In genomic region chr10:125845014-125845514, GRCm38 (mm10) we compare ENCODE assay signal across 9 mouse cellular contexts.
A peak's percentile ranks its signal among the peaks of the same experiment; 100 is the strongest.
DNase-seq lines count a peak whose midpoint lies in the region; ATAC-seq lines count a peak whose summit lies in the region.
"Had no signal": no experiment of that assay in that cellular context is flagged by ENCODE, and none has a peak within 500 bp of the region (broad histone marks: within the 10 kb centered on the region; RNA-seq: fewer than 3 reads in every experiment).

No protein-coding gene starts in this region.

- H3K9me3 ChIP-seq in kidney, embryonic 14.5 days (ENCODE audit: control insufficient read depth, low read length), result no peaks in the 10 kb centered on the region
- H3K9me3 ChIP-seq in forebrain, embryonic 14.5 days (replicated peaks; ENCODE audit: control insufficient read depth, low read length), result no peaks in the 10 kb centered on the region
- no peaks in the 10 kb centered on the region for H3K9me3 ChIP-seq in limb, embryonic 13.5 days
- no peaks in the 10 kb centered on the region for H3K9me3 ChIP-seq in stomach, embryonic 14.5 days (ENCODE audit: control insufficient read depth, low read depth, low read length)

- peak overlapping the region; percentile 47; the same call in 1 of the 2 replicates for H3K27ac ChIP-seq in kidney, embryonic 14.5 days (ENCODE audit: low read depth, low read length)
- H3K27ac ChIP-seq in forebrain, embryonic 14.5 days (ENCODE audit: low read depth, low read length), result no peak overlapping the region
- no peak overlapping the region; the same call in 1 of the 2 replicates for H3K27ac ChIP-seq in limb, embryonic 13.5 days
- H3K27ac ChIP-seq in stomach, embryonic 14.5 days (ENCODE audit: low read length), result no peak overlapping the region

- H3K27me3 ChIP-seq in kidney, embryonic 14.5 days (ENCODE audit: control insufficient read depth, insufficient read depth, low read length), result no peaks in the 10 kb centered on the region
- 0 out of 2 replicates have a peak, but pooled peaks cover 5% of the 10 kb centered on the region for H3K27me3 ChIP-seq in forebrain, embryonic 14.5 days (replicated peaks; ENCODE audit: control insufficient read depth, insufficient read depth, low read length)
- H3K27me3 ChIP-seq in limb, embryonic 13.5 days, result no peaks in the 10 kb centered on the region
- no peaks in the 10 kb centered on the region for H3K27me3 ChIP-seq in stomach, embryonic 14.5 days (ENCODE audit: control insufficient read depth, insufficient read depth, low read length)

- peak overlapping the region; percentile 18; the same call in 1 of the 2 replicates for H3K4me3 ChIP-seq in kidney, embryonic 14.5 days (ENCODE audit: low read length)
- peak overlapping the region; percentile 10; the same call in 1 of the 2 replicates for H3K4me3 ChIP-seq in forebrain, embryonic 14.5 days (ENCODE audit: low read depth, low read length)
- H3K4me3 ChIP-seq in limb, embryonic 13.5 days, result peak overlapping the region; percentile 26
- no peak overlapping the region for H3K4me3 ChIP-seq in stomach, embryonic 14.5 days (ENCODE audit: low read depth, low read length)

- peak overlapping the region; percentile 44 for H3K4me2 ChIP-seq in kidney, embryonic 14.5 days (replicated peaks; ENCODE audit: low read depth, low read length)
- H3K4me2 ChIP-seq in forebrain, embryonic 14.5 days (ENCODE audit: low read length), result peak overlapping the region; percentile 39
- peak overlapping the region; percentile 63 for H3K4me2 ChIP-seq in limb, embryonic 13.5 days (replicated peaks)
- peak overlapping the region; percentile 25 for H3K4me2 ChIP-seq in stomach, embryonic 14.5 days (replicated peaks; ENCODE audit: low read depth, low read length)

- peak overlapping the region; percentile 28; the same call in 1 of the 2 replicates for H3K9ac ChIP-seq in kidney, embryonic 14.5 days (ENCODE audit: low read depth, low read length)
- H3K9ac ChIP-seq in forebrain, embryonic 14.5 days (ENCODE audit: low read length), result peak overlapping the region; percentile 17; the same call in 1 of the 2 replicates
- peak overlapping the region; percentile 43; the same call in 1 of the 2 replicates for H3K9ac ChIP-seq in limb, embryonic 13.5 days
- no peak overlapping the region for H3K9ac ChIP-seq in stomach, embryonic 14.5 days (replicated peaks; ENCODE audit: low read depth, low read length)

- H3K4me1 ChIP-seq in kidney, embryonic 14.5 days (ENCODE audit: control insufficient read depth, insufficient read depth, low read length), result peaks cover 9% of the 10 kb centered on the region; the same call in 1 of the 2 replicates
- H3K4me1 ChIP-seq in forebrain, embryonic 14.5 days (ENCODE audit: control insufficient read depth, insufficient read depth, low read length), result peaks cover 3% of the 10 kb centered on the region; the same call in 1 of the 2 replicates
- peaks cover 27% of the 10 kb centered on the region for H3K4me1 ChIP-seq in limb, embryonic 13.5 days
- H3K4me1 ChIP-seq in stomach, embryonic 14.5 days (ENCODE audit: control insufficient read depth, insufficient read depth, low read length), result peaks cover 5% of the 10 kb centered on the region; the same call in 1 of the 2 replicates

- no peaks in the 10 kb centered on the region for H3K36me3 ChIP-seq in kidney, embryonic 14.5 days (ENCODE audit: control insufficient read depth, insufficient read depth, low read length)
- H3K36me3 ChIP-seq in forebrain, embryonic 14.5 days (ENCODE audit: control insufficient read depth, insufficient read depth, low read length), result no peaks in the 10 kb centered on the region
- H3K36me3 ChIP-seq in limb, embryonic 13.5 days, result no peaks in the 10 kb centered on the region
- H3K36me3 ChIP-seq in stomach, embryonic 14.5 days (ENCODE audit: control insufficient read depth, insufficient read depth, low read length), result no peaks in the 10 kb centered on the region

- peak; percentile 75 for ATAC-seq in kidney, embryonic 14.5 days (ENCODE audit: low FRiP score, low TSS enrichment)
- peak; percentile 10; the same call in 1 of the 2 replicates for ATAC-seq in forebrain, embryonic 14.5 days
- peak; percentile 67 for ATAC-seq in limb, embryonic 13.5 days (ENCODE audit: low FRiP score, low read depth)
- peak; percentile 28; the same call in 1 of the 2 replicates for ATAC-seq in stomach, embryonic 14.5 days (ENCODE audit: insufficient number of reproducible peaks, insufficient read depth, low FRiP score, low read depth)
- ATAC-seq in megakaryocyte-erythroid progenitor cell, adult 5-6 weeks (replicated peaks; ENCODE audit: low FRiP score, low TSS enrichment, poor library complexity, severe bottlenecking), result no peak

- WGBS in kidney, embryonic 14.5 days, result 3% methylated on average over 19 of the region's 19 CpGs
- WGBS in forebrain, embryonic 14.5 days, result 20% methylated on average over 19 of the region's 19 CpGs
- WGBS in limb, embryonic 13.5 days, result 5% methylated on average over 19 of the region's 19 CpGs
- 9% methylated on average over 19 of the region's 19 CpGs for WGBS in stomach, embryonic 14.5 days

- no peak for DNase-seq in kidney, adult 9 months
- DNase-seq in forebrain, embryonic 14.5 days (ENCODE audit: low spot score), result peak; percentile 8
- no peak for DNase-seq in frontal cortex, adult 2 months (ENCODE audit: extremely low spot score in 1 of 2, low spot score in 1 of 2)
- no peak for DNase-seq in spleen, postnatal 4 days (ENCODE audit: low spot score in 2 of 2)
- DNase-seq: thymus, postnatal 36 days had no signal
